Mouse (Mus musculus) layer of hippocampus, adult 2 months (tissue): ENCODE measurements around the gene Ablim1. TPM values are rescaled to one million over a fixed set of nuclear protein-coding genes. Genes with fewer than 3 reads are reported as not detected.

Experiments used
- DNase-seq, 2 experiments: peaks; one replicate each; pipeline ENCODE4 v3.0.0; 2022; ENCODE audit warnings: low spot score in 2 of 2
- H3K27ac ChIP-seq: fragments of 200-600 bp; 2 replicates; pipeline ENCODE4 v1.8.1; 2022
- H3K4me3 ChIP-seq: fragments of 200-600 bp; 2 replicates; pipeline ENCODE4 v1.8.1; 2022; ENCODE audit warnings: mild to moderate bottlenecking
- CTCF ChIP-seq: fragments of 200-600 bp; conservative IDR thresholded peaks from 2 replicates; pipeline ENCODE4 v1.8.1; 2022; ENCODE audit warnings: antibody characterized with exemption, mild to moderate bottlenecking, moderate library complexity
- total RNA-seq, 2 experiments: library from RNA; stranded (reverse); gene quantifications; 2 replicates each; pipeline ENCODE4 v1.2.3; 2021

Ablim1 gene
- total RNA-seq, 2 experiments from 2014 or later, result 85.1 to 86.0 TPM

DNA sequence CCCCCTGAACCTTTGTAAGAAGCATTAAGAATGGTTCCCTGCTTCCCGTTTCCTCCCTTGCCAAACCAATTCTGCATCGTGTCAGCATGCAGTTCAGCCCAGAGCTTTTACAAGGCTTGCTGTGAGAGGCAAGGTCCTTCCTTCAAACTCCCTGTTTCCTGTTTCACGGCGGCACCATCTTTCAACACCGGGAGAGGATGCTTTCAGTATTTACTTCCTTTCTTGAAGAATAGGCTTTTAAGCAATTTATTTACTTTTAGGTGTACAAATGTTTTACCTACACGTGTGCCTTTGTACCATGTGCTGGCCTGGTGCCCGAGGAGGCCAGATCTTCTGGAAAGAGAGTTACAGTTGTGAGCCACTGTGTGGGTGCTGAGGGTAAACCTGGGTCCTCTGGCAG, 41.6 kb upstream of the Ablim1 start:
- H3K4me3 ChIP-seq, result no peak overlapping the region
- H3K27ac ChIP-seq, result no peak overlapping the region
- no peak for TF ChIP-seq CTCF
- no peak for DNase-seq

DNA sequence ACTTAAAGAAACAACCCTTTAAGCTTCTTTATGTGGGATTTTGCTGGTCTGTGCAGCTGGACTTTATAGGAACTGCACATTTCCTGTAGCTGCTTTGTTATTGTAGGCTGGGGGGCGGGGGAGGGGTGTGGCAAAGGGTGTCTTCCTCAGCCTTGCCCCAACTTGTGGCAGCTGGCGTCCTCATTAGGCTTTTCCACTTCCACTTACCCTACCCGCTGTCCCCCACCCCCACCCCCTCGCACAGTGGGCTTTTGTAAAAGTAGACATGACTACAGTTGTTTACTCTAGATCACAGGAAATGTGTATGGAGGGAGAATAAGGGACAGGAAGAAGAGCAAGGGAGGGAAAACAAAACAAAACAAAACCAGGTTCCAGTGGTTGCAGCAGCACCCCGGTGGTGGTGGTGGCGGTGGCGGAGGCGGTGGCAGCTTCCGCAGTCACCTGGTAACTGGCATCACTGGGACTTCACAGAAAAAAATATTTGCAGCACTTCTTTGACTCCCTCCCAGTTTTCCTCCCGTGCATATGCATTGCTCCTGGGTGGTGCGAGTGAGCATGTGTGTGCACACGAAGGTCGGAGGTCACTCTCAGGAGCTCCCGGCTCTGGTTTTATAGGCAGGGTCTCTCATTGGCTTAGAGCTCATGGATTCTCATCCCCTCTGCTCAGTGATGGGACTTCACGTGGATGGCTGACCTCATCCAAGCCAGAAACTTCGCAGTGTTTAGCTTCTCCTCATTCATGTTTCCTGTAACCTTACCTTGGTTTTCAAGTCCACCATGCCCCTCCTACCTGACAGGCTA, 40.9 kb upstream of the Ablim1 start:
- no peak for DNase-seq
- H3K27ac ChIP-seq, result no peak overlapping the region
- no peak for TF ChIP-seq CTCF

DNA sequence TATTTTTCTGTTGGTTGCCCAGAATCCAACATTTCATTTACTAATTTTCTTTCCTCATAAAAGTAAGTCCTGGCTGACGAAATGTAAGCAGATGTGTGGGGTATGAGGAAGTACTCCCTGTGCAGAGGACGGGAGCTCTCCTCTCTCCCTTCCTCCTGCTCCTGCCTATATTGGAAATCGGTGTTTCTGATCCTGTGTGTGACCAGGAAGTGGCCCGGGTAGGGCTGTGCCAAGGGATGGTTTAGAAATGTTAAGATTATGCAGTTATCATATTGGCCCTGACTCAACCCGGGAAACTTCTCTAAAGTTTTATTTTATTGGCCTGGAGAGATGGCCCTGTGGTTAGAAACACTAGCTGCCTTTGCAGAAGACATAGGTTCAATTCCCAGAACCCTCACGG, 40.0 kb upstream of the Ablim1 start:
- DNase-seq, result no peak
- Histone ChIP-seq H3K27ac (no peak overlapping the region), H3K4me3 (no peak overlapping the region)
- TF ChIP-seq CTCF, result no peak

More for the DNA sequence above, 40.9 kb upstream of the Ablim1 start:
- no peak overlapping the region for H3K4me3 ChIP-seq

DNA sequence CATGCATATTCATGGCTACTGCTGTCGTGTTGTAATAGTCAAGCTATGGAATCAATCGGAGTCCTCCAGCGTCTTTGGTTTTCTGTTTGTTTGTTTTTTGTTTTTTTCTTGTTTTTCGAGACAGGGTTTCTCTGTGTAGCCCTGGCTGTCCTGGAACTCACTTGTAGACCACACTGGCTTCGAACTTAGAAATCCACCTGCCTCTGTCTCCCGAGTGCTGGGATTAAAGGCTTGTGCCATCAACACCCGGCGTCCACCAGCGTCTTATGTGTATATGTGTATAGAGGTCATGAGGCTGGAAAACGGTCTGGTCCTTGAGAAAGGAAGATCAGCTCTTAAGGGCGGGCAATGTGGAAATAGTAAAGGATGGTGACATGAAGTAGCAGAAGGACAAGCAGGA, 39.3 kb upstream of the Ablim1 start:
- Histone ChIP-seq H3K4me3 (no peak overlapping the region), H3K27ac (no peak overlapping the region)
- TF ChIP-seq CTCF, result no peak
- no peak for DNase-seq

DNA sequence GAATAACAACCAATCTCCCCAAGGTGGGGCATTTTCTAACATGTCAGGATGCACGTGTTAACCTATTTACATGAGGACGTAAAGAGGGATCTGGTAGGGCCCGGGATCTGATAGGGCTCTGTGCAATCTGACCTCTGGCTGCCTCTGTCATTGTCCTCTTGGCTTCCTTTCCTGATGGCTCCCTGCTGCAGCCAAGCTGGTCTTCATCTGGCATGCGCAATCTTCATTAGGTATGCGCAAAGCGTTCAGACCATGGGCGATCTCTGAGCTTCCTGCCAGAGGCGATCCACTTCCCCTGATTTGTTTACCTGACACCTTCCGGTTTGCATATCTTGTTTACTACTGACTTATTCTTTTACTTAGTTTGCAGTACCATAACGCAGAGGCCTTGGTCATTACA, 38.5 kb upstream of the Ablim1 start:
- no peak for TF ChIP-seq CTCF
- H3K4me3 ChIP-seq, result no peak overlapping the region

DNA sequence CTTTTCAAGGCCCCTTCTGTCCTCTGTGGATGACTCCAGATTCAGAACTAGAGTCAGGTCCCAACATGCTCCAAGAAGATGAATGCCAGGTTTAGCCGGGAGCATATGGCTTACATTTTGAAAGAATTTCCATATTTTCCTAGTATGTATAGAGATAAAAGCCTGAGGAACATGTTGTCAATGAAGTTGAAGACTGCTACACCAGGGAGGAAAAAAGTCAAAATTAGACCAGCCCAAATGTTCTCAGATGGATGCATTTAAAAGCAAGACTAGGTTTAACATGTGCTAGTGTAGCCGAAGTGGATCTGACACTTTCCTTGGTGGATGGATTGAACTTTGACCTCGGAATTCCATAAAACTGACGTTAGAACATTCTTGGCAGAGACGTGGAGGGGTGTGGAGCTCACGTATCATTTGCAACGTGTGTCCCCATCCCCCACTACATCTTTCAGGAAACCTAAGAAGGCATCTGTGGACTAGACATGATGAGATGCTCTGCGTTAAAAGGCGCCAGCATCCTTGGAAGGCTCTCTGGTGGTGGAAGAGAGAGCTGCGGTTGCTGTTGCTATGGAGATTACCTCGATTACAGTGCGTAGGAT, 37.7 kb upstream of the Ablim1 start:
- H3K27ac ChIP-seq, result no peak overlapping the region
- peak; percentile 26; the same call in 1 of the 2 replicates for TF ChIP-seq CTCF
- no peak overlapping the region for H3K4me3 ChIP-seq
- peak in 1 of 2 experiments; percentile 38 for DNase-seq

More for the DNA sequence above, 38.5 kb upstream of the Ablim1 start:
- H3K27ac ChIP-seq, result no peak overlapping the region
- no peak for DNase-seq

DNA sequence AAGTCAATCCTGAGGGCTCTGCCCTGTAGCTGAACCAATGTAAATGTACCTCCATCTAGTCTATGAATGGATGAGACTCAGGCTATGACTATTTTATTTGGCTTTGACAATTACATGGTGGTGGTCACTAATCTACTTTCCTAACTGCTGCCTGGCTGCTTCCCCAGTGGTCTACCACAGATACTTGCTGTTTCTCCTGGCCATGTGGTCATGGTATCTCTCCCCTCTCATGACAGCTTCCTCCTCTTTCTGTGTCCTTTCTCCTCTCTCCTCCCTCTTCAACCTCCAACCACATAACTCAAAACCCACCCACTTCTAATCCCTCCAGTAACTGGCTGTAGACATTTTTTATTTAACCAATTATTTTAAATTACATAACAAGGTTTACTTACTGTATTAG, 34.4 kb upstream of the Ablim1 start:
- Histone ChIP-seq H3K4me3 (no peak overlapping the region), H3K27ac (no peak overlapping the region)
- no peak for TF ChIP-seq CTCF
- no peak for DNase-seq

DNA sequence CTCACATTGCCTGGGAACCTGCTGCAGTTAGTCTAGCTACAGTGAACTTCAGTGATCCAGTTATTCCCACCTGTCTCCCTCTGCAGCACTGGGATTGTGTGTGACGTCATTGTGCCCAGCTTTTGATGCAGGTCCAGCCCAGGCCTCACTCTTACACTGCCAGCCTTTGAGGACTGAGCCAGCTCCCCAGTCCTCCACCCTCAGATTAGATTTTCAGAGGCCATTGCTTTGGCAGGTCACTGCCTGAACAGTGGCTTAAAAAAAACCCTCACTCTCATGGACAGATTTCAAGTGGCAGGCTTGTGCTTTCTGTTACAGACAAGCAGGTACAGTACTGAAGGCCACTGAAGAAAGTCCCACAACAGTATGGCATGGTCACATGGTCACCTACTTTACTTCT, 30.0 kb upstream of the Ablim1 start:
- Histone ChIP-seq H3K27ac (no peak overlapping the region), H3K4me3 (no peak overlapping the region)
- DNase-seq, result no peak
- TF ChIP-seq CTCF, result no peak

DNA sequence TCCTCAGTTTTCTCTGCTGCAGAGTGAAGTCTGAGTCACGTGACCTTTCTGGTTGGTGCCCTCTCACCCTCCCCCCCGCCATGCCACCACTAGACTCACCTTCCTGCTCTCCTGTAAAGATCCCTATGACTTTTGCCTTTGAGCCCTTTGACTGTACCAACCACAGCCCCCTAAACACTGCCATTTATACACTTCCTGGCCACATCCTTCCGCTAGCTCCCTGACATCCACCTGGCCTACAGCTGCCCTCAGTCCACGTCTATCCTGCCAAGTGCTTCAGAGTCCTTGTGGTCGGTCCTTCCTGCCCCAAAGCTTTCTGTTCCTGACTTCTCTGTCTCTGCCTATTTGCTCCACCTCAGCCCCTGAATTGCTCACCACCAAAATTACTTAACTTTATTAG, 29.1 kb upstream of the Ablim1 start:
- TF ChIP-seq CTCF, result no peak
- H3K4me3 ChIP-seq, result no peak overlapping the region
- no peak for DNase-seq

DNA sequence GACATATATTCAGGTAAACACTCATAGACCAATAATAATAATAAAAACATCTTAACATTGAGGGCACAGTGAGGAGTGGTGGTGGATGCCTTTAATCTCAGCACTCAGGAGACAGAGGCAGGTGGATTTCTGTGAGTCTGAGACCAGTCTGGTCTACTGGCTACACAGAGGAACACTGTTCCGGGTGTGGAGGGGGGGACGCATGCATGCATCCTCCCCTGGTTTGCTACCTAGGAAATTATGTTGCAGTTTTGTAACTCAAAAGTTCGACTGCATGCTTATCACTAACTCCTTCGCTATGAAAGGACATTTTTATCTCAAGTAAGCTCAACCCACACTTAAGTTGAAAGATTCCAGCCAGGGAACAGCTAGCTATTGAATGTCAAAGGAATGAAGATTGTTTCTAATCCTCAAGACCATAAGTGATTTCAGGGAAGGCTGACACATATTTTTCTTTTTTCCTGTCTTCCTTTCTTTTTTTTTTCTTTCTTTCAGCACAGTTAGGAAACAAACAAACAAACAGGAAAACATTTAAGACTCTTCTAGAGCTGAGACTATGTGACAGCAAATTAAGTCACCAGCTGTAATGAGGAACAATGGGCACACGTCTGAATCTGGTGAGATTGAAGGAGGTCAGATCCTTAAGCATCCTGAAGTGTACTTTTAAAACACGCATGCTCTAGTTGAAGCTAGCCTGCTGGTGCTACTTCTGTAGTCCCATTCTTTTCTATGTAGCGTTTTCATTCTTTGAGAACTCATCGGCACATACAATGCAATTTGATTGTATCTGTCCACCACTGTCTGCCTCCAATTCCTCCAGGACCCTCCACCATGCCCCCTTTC, 26.4 kb upstream of the Ablim1 start:
- DNase-seq, result no peak
- Histone ChIP-seq H3K4me3 (no peak overlapping the region), H3K27ac (no peak overlapping the region)
- TF ChIP-seq CTCF, result no peak

More for the DNA sequence above, 29.1 kb upstream of the Ablim1 start:
- H3K27ac ChIP-seq, result no peak overlapping the region

DNA sequence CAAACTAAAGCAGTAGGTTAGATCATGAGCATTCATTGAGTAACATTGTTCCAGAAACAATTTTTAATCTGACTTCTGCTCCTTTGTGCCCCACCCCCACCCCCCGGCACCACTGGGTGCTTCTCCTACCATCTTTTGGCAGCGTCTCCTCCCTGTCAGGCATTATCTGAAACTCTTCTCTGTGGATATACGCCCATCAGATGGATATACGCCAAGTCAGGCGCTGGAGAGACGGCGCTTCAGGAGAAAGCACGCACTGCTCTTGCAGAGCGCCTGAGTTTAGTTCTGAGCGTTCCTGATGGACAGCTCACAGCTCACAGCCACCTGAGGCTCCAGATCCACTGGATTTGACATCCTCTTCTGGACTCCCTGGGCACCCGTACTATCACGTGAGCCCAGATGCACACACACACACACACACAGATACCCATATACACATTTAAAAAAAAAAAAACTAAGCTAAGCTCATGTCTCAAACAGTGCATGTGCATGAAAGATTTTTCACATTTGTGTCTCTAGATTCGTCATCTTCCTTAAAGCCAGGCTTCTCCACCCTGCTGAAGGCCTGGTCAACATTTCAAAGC, 24.7 kb upstream of the Ablim1 start:
- no peak overlapping the region for H3K27ac ChIP-seq
- TF ChIP-seq CTCF, result no peak
- no peak for DNase-seq
- H3K4me3 ChIP-seq, result no peak overlapping the region

DNA sequence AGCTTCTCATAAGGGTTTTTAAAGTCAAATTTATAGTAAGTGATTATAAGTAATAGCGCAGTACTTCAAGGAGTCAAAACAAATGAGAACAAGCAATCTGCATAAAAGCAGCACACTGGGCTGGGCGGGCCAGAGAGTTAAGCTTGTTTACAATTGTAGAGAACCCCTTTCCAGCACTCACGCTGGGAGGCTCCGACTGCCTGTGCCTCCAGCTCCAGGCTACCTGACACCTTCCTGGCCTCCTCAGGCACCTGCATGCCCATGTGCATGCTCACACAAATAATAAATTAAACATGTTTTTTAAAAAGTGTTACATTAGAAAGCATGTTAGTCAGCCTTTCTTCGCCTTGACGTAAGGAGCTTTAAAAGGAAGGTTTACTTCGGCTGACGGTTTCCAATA, 20.4 kb upstream of the Ablim1 start:
- no peak for DNase-seq
- Histone ChIP-seq H3K27ac (no peak overlapping the region), H3K4me3 (no peak overlapping the region)
- no peak for TF ChIP-seq CTCF

DNA sequence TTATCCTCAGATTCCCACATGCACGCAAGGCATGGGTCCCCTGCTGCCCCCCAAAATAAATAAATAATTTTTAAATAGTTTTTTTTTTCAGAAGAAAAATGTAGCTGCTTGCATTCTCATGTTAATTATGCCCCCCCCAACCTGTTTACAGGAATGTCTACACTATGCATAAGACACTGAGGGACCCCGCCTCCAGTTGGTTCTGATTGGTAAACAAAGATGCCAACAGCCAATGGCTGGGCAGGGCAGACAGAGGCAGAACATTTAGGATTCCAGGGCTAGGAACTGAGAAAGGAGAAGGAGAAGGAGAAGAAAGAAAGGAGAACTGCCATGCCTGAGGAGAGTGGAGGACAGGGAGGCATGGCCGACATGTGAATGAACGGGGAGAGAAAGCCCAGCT, 18.6 kb upstream of the Ablim1 start:
- Histone ChIP-seq H3K27ac (no peak overlapping the region), H3K4me3 (no peak overlapping the region)
- DNase-seq, result no peak
- no peak for TF ChIP-seq CTCF
